ENCODE assay signal across 8 mouse cellular contexts in the genomic region with DNA sequence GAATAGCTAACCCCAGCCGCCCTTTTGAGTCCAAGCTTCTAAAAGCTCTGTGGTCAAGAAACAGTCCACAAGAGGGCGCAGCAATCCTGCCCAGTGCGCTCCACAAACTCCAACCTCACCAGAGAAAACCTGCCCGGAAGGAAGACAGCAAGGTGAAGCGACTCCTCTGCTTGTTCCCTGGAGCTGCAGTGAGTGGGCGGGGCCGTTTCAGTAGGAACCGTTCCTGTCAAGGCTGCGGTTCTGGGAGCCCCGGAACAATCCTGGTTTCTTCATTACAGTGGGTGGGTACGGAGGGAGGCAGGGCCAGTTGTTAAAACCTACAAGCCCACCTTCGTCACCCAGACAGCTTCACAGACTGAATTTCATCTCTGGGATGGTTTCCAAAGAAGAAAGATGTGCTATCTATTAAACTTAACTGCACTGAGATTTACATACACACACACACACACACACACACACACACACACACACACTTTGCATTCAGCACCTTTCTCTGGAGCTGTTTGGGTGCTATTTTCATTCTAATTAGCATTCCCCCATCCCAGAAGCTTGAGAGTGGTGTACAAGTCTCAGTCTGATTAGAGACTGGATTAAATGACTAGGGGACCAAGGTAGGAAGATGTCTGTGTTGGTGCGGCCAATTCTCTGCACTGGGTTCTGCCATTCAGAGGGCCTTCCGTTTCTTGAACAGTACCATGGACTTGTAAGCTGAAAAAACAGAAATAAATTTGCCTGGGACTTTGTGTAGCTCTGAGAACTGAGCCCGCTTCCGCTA.
DNase-seq lines count a peak whose midpoint lies in the region; ATAC-seq and TF ChIP-seq lines count a peak whose summit lies in the region.

No protein-coding gene starts in this region.

- peak; percentile 86 for DNase-seq in WW6 (ENCODE audit: low read depth, low spot score)
- DNase-seq in cerebellum, postnatal 4 days (ENCODE audit: low spot score in 2 of 2), result peak; percentile 69 to 88
- peak; percentile 76 to 78 for DNase-seq in gastrocnemius, adult 8-10 months (ENCODE audit: low spot score in 2 of 2)
- peak; percentile 50 for DNase-seq in hindlimb bud, embryonic 11.5 days (ENCODE audit: extremely low spot score, low read depth, low spot score)
- peak; percentile 87 to 89 for DNase-seq in left cerebral cortex, adult 2 months (ENCODE audit: extremely low spot score in 1 of 2, low spot score in 2 of 2)
- DNase-seq in right cerebral cortex, adult 2 months (ENCODE audit: low spot score in 2 of 2), result peak; percentile 93 to 94
- DNase-seq in urinary bladder, postnatal 25 days (ENCODE audit: low spot score), result peak; percentile 79

- peak overlapping the region; percentile 46 for H3K4me3 ChIP-seq in left cerebral cortex, adult 2 months

- peak; percentile 73 for ATAC-seq in megakaryocyte, adult 5-6 weeks (ENCODE audit: poor library complexity, severe bottlenecking)

- peak overlapping the region; percentile 95 for H3K27ac ChIP-seq in left cerebral cortex, adult 2 months

- intact Hi-C loops in left cerebral cortex, adult 2 months (cut with DNase I), result loop anchor here (1.0 to 5.0 kb wide), 7 partner anchors 14 to 606 kb away; no protein-coding TSS in a partner anchor

- TF ChIP-seq CTCF in left cerebral cortex, adult 2 months (IDR thresholded peaks at IDR 0.05), result peak; percentile 96

Comparison
In these comparisons a context has a peak if more than half of its experiments do, and no peak if none do; other contexts are left out.
1. Peak in every context shown above with its lines: DNase-seq, ATAC-seq, H3K4me3 ChIP-seq and H3K27ac ChIP-seq.